Mouse (Mus musculus) heart, adult 2 months (tissue): ENCODE data around the gene Odf3l1. TPM values are rescaled to one million over a fixed set of nuclear protein-coding genes. Genes with fewer than 3 reads are reported as not detected.
A peak's percentile ranks its signal among the peaks of the same experiment; 100 is the strongest.

Experiments
- DNase-seq, 2 experiments: peaks; one replicate each; pipeline ENCODE4 v3.0.0; 2021
- H3K27ac ChIP-seq: fragments of 200-600 bp; 2 replicates; pipeline ENCODE4 v1.8.1; 2022
- H3K27me3 ChIP-seq: fragments of 200-500 bp; 2 replicates; pipeline ENCODE4 v1.6.1; 2012; ENCODE audit warnings: mild to moderate bottlenecking, low read length, inconsistent platforms, mixed read lengths; ENCODE audit not compliant: control insufficient read depth, insufficient read depth
- H3K36me3 ChIP-seq: fragments of 200-500 bp; 2 replicates; pipeline ENCODE4 v1.6.1; 2012; ENCODE audit warnings: low read length, inconsistent platforms; ENCODE audit not compliant: control insufficient read depth, insufficient read depth
- H3K4me1 ChIP-seq: fragments of 200-500 bp; 2 replicates; pipeline ENCODE4 v1.6.1; 2011; ENCODE audit warnings: low read length; ENCODE audit not compliant: control insufficient read depth, insufficient read depth
- H3K4me3 ChIP-seq: fragments of 200-600 bp; 2 replicates; pipeline ENCODE4 v1.8.1; 2022
- H3K79me2 ChIP-seq: fragments of 200-500 bp; replicated peaks from 2 replicates; pipeline ENCODE4 v1.6.1; 2012; ENCODE audit warnings: mild to moderate bottlenecking, inconsistent platforms, low read length, moderate library complexity, mixed read lengths; ENCODE audit not compliant: control insufficient read depth, insufficient read depth
- H3K9ac ChIP-seq: fragments of 200-500 bp; 2 replicates; pipeline ENCODE4 v1.6.1; 2012; ENCODE audit warnings: low read depth, mild to moderate bottlenecking, control low read depth, inconsistent platforms, low read length, mixed read lengths
- CTCF ChIP-seq: fragments of 200-600 bp; IDR thresholded peaks from 2 replicates; pipeline ENCODE4 v1.8.1; 2022; ENCODE audit warnings: antibody characterized with exemption, mild to moderate bottlenecking, moderate library complexity
- EP300 ChIP-seq: fragments of 200-500 bp; IDR thresholded peaks from 2 replicates; pipeline ENCODE4 v1.6.1; 2011; ENCODE audit warnings: low read depth, low read length, control low read depth; ENCODE audit not compliant: insufficient read depth
- POLR2A ChIP-seq: fragments of 200-500 bp; IDR thresholded peaks from 2 replicates; pipeline ENCODE4 v1.6.1; 2011; ENCODE audit warnings: mild to moderate bottlenecking, low read depth, low read length, control low read depth; ENCODE audit not compliant: insufficient read depth
- WGBS: fragments of 180-500 bp; shearing (Covaris S2); methylation state at CpG from one replicate; pipeline ENCODE4 v1.1.7; 2018; 5-methylcytosine and 5-hydroxymethylcytosine counted together
- intact Hi-C: fragments of 180-260 bp; cut with DNase I; formaldehyde crosslinking; loops from one replicate; pipeline ENCODE4 v1.15.1; 2025
- polyA plus RNA-seq: library from polyadenylated mRNA; depleted of rRNA; stranded (reverse); fragments of >200 nt; gene quantifications from 2 replicates; pipeline ENCODE4 v1.2.3, GENCODE M21; 2012
- total RNA-seq, 2 experiments: library from RNA; stranded (reverse); gene quantifications; 2 replicates each; pipeline ENCODE4 v1.2.3; 2021

Gene Odf3l1
- total and polyA plus RNA-seq, 3 experiments: 1.5 TPM; not detected in 2

- Histone ChIP-seq H3K4me3 (no peak overlapping the region), H3K27ac (no peak overlapping the region), H3K27me3 (no peaks in the 10 kb centered on the region), H3K79me2 (no peaks in the 10 kb centered on the region), H3K4me1 (no peaks in the 10 kb centered on the region; the same call in 1 of the 2 replicates), H3K9ac (no peak overlapping the region), H3K36me3 (no peaks in the 10 kb centered on the region)
- TF ChIP-seq POLR2A (no peak), CTCF (no peak), EP300 (no peak)
- intact Hi-C loops: no loop called here
- DNase-seq: peak in 1 of 2 experiments; percentile 44
- WGBS: 55% methylated on average over 14 of the region's 14 CpGs
Observed at GRCm38 (mm10) chr9:56850128-56850904, 14.2 kb downstream of the Odf3l1 start.

- Histone ChIP-seq H3K36me3 (no peaks in the 10 kb centered on the region), H3K27me3 (no peaks in the 10 kb centered on the region), H3K27ac (no peak overlapping the region), H3K4me3 (no peak overlapping the region), H3K9ac (no peak overlapping the region), H3K4me1 (no peaks in the 10 kb centered on the region; the same call in none of the 2 replicates), H3K79me2 (no peaks in the 10 kb centered on the region)
- TF ChIP-seq POLR2A (no peak), CTCF (peak; percentile 85), EP300 (peak; percentile 65; the same call in 1 of the 2 replicates)
- peak; percentile 55 to 72 for DNase-seq
- intact Hi-C loops: loop anchor here (1.0 kb wide), 1 partner anchor 42 kb away; no protein-coding TSS in a partner anchor
- 19% methylated on average over 3 of the region's 3 CpGs for WGBS
Observed at GRCm38 (mm10) chr9:56847523-56847922, 17.0 kb downstream of the Odf3l1 start.

DNA sequence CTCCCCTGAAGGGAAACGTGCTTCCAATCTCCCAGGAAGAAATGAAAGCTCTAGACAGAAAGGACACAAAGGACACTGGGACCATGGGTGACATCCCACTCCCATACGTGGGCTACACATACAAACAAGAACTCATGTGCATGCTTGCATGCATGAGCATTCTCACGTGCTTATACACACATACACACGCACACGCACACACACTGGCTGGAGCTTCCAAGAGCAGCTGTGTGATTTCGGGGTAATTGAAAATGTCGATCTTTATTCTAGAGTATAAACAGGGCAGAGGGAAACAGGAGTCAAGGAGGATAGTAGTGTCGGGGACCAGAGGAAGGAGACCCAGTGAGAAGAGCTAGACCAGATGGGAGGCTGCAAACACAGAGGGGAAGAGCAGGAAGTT lies 19.8 kb downstream of the Odf3l1 start:
- intact Hi-C loops: loop anchor here (2.0 kb wide), 1 partner anchor 16 kb away; no protein-coding TSS in a partner anchor
- TF ChIP-seq CTCF: no peak
- no peak for TF ChIP-seq POLR2A
- TF ChIP-seq EP300: no peak
- no peaks in the 10 kb centered on the region for H3K79me2 ChIP-seq
- H3K4me1 ChIP-seq: no peaks in the 10 kb centered on the region; the same call in 1 of the 2 replicates
- no peaks in the 10 kb centered on the region for H3K36me3 ChIP-seq
- H3K27ac ChIP-seq: no peak overlapping the region
- 66% methylated on average over 8 of the region's 8 CpGs for WGBS
- no peak overlapping the region for H3K4me3 ChIP-seq
- H3K9ac ChIP-seq: no peak overlapping the region
- H3K27me3 ChIP-seq: no peaks in the 10 kb centered on the region
- DNase-seq: no peak

DNA sequence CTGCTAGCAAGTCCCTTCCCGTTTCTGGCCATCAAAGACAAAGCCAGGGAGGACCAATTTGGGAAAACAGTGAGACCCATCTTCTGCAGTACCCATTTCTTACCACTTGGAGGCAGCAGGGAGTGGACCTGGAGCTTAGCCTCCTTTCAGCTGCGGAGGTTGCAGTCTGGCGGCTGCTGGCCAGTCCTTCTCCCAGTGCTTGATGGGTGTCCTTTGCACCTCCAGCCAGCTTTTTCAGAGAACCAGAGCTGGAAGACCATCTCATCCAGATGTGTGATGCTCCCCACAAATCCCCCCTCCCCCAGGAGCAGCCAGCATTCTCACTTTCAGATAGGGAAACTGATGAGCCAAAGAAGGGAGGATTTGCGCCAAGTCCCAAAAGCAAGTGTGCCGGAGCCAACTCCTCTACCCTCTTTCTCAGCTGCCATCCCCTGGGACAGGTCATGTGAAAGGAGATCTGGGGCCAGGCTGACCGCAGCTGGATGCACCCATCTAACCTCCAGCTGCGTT lies 20.7 kb downstream of the Odf3l1 start:
- Histone ChIP-seq H3K4me1 (no peaks in the 10 kb centered on the region; the same call in 1 of the 2 replicates), H3K36me3 (no peaks in the 10 kb centered on the region), H3K27me3 (no peaks in the 10 kb centered on the region), H3K9ac (no peak overlapping the region), H3K4me3 (no peak overlapping the region), H3K79me2 (no peaks in the 10 kb centered on the region), H3K27ac (no peak overlapping the region)
- 0 out of 2 replicates have a peak, but pooled peaks have one; percentile 69 for TF ChIP-seq EP300
- TF ChIP-seq CTCF: peak; percentile 97
- no peak for TF ChIP-seq POLR2A
- DNase-seq: peak; percentile 76
- intact Hi-C loops: loop anchor here (1.0 to 2.0 kb wide), 2 partner anchors 17 to 46 kb away; no protein-coding TSS in a partner anchor
- WGBS: 27% methylated on average over 7 of the region's 7 CpGs

DNA sequence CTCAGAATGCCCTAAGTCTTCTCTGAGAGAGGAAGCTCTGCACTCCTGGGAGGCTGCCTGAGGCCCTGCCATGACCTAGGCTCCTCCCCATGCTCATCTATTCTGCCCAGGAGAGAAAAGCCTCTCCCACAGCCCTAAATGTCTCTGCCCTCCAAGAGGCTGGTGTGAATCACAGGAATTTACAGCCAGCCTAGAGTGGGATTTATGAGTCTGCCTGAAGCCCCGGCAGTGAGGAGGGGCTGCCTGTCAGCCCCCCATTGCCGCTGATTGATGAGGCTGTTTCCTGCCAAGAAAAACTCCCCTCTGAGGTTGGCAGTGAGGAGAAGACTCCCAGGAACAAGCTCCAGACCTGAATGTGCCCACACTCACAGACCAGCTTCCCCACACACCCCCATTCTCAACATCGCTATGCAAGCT lies 22.2 kb downstream of the Odf3l1 start:
- no peak overlapping the region for H3K27ac ChIP-seq
- no peaks in the 10 kb centered on the region for H3K27me3 ChIP-seq
- no peaks in the 10 kb centered on the region for H3K79me2 ChIP-seq
- intact Hi-C loops: no loop called here
- 48% methylated on average over 3 of the region's 3 CpGs for WGBS
- no peaks in the 10 kb centered on the region for H3K36me3 ChIP-seq
- H3K4me3 ChIP-seq: no peak overlapping the region
- no peak for DNase-seq
- H3K9ac ChIP-seq: no peak overlapping the region
- TF ChIP-seq POLR2A (no peak), CTCF (no peak), EP300 (no peak)
- no peaks in the 10 kb centered on the region; the same call in 1 of the 2 replicates for H3K4me1 ChIP-seq

DNA sequence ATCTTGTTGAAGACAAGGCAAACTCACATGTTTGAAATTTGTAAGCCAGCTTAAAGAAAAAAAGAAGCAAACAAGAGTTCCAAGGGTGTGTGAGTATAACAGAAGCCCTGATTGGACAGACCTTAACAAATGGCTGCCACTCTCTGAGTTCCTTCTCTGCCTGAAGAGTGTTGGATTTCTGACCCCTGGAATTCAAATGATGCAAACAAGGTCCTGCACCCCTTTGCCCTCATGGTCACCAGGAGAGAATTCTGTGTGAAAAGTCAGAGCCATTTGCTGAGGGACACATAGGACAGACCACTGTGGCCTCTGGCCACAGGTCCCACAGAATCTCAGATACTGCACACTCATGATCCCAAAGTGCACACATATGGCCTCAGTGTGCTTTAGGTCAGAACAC lies 22.6 kb downstream of the Odf3l1 start:
- Histone ChIP-seq H3K36me3 (no peaks in the 10 kb centered on the region), H3K27ac (no peak overlapping the region), H3K4me1 (no peaks in the 10 kb centered on the region; the same call in 1 of the 2 replicates), H3K4me3 (no peak overlapping the region), H3K27me3 (no peaks in the 10 kb centered on the region), H3K9ac (no peak overlapping the region), H3K79me2 (no peaks in the 10 kb centered on the region)
- TF ChIP-seq CTCF (no peak), EP300 (no peak), POLR2A (no peak)
- intact Hi-C loops: no loop called here
- no peak for DNase-seq
